Mouse (Mus musculus): ENCODE measurements around the gene Col16a1.

The Col16a1 gene

GRCm38 (mm10) chr4:130131448-130132105 is 83.9 kb downstream of the Col16a1 start:
- DNase-seq: no peak

- no peak for DNase-seq
Observed at GRCm38 (mm10) chr4:130133399-130133798, 85.8 kb downstream of the Col16a1 start.

GRCm38 (mm10) chr4:130138441-130139213 is 91.0 kb downstream of the Col16a1 start:
- peak; percentile 79 for DNase-seq

- DNase-seq: no peak
Observed at GRCm38 (mm10) chr4:130139214-130139492, 91.5 kb downstream of the Col16a1 start, which contains the start of gene Hcrtr1. Gene Hcrtr1 (minus strand): TSS chr4:130139359.

- no peak for DNase-seq
Observed at GRCm38 (mm10) chr4:130140992-130141402, 93.4 kb downstream of the Col16a1 start.

- no peak for DNase-seq
Observed at GRCm38 (mm10) chr4:130141786-130142185, 94.1 kb downstream of the Col16a1 start.

GRCm38 (mm10) chr4:130148405-130148804 is 100.8 kb downstream of the Col16a1 start:
- no peak for DNase-seq

Data from lung, postnatal 36 days (tissue).